Mouse (Mus musculus): ENCODE measurements at regions not wholly inside any gene's neighbourhood (a gene's known extent, or its start where the extent isn't known, plus 50 kb on each side); places are given as distances from the start of the nearest gene placed in this dataset.

DNA sequence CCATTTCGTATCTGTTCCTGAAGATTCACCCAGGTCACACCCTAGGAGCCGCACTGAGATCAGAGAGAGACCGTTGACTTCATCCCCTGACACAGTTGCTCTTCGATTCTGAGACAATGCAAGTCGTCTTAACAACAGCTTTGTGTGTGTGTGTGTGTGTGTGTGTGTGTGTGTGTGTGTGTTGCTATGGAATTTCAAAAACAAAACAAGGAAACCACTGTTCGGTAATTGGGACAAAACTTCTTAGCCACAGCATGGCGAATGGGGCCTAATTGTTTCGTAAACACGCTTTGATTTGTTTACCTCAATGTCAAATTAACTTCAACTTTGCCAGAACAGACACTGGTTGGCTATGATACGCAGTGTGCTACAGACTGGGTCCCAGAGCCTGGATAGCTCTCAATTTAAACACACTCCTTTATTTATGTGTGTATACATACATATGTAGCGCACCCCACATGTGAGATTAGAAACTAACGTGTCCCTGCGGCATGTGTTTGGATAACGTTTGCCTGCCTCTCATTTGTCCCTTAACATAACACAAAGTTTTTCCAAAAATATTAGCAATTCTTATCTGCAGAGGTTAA lies 176.1 kb upstream of the Spred2 start:
- DNase-seq (ENCODE audit: low spot score): no peak

DNA sequence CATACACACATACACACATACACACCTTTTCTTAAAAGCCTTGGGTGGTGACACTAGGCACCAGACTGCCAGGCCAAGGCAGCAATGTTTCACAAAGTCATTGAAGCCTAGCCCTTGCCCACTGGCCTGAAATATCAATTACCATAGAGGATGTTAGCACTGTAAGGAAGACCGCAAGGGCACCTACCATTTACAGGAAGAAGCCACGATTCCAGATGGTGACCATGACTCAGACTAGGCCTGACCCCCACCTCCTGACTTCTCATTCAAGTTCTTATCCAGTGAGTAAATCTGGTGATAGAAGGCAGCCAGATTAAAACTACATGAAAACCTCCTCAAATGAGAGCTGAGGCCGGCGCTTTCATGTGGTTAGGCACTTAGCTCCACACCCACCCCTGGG lies 165.3 kb upstream of the Spred2 start:
- no peak for DNase-seq (ENCODE audit: low spot score)

DNA sequence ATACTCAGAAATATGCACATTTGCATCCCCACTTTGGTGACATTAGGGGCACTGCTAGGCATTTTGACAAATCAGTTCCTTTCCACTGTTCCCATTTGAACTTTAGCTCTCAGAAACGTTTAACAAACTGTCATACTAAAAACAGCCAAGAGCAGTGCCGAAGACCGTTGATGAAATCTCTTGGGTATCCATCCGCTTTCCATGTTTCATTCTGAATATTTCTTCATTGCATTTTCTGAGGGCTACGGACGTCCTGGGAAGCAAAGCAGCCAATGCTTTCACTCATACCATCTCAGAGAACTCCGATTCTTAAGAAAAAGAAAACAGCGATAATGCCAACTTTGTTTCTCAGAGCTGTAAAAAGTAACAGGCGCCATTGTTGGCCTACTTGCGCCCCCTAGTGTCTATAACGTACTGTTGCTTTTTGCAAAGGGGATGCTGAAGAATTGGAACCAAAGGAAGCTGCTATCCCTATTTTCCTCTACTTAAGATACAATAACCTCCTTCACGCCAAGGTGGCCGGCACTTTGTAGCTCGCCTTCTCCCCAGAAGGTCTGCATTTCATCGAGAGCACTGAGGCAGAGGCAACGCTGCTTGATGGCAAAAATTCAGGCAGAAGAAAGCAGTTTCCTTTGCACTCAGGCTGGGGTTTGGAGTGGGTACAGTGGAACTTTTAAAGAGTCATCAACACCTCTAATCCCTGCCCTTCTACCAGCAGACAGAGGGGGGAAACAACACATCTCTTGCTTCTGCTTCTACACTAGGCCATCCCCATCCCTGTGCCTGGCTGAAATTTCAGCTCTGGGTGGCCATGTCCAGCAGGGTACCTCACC lies 163.1 kb upstream of the Spred2 start:
- DNase-seq (ENCODE audit: low spot score): peak; percentile 52

DNA sequence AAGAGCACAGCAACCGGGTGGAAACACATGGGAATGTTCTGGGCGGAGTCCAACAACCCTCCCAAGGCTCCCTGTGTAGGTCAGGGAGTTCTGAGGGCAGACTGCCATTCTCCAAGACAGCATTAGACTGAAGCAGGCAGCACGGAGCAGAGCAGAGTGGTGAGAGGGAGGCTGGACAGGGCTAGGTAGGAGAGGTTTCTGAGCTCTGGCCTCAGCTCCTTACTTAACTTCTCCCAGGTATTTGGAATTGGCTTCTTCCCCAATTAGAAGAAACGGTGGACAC lies 162.5 kb upstream of the Spred2 start:
- peak; percentile 36 for DNase-seq (ENCODE audit: low spot score)

DNA sequence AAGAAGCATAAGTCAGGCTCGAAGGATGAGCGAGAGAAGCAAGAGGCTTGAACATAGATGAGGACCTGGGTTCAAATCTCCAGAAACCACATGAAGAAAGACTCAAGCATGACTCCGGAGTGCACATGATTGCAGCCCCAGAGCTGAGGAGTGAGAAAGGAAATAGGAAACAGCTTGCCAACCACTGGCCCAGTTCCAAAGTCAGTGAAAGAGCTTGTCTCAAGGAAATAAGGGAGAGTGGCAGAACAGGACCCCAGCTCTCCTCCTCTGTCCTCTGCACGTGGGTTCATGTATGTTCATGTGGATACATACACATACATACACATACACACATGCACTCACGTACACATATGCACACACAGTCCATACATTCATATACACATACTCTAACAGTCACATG lies 156.9 kb upstream of the Spred2 start:
- DNase-seq (ENCODE audit: low spot score): no peak

DNA sequence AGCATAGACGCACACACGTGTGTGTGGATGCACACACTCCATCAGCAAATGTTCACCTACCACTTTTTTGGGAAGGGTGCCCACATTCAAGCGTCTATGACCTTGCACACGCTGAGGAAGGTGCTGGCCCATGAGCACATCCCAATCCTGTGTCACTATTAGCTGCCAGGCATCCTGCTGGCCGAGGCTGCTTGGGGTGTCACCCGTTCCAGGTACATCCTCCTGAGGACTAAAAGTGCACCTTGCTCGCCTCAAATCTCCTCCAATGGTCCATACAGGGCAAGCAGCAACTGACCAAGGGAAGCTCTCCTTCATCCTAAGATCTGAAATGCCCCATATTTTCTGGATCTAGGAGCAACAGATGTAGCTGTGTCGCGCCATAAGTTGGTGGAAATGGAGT lies 156.3 kb upstream of the Spred2 start:
- DNase-seq (ENCODE audit: low spot score): no peak

DNA sequence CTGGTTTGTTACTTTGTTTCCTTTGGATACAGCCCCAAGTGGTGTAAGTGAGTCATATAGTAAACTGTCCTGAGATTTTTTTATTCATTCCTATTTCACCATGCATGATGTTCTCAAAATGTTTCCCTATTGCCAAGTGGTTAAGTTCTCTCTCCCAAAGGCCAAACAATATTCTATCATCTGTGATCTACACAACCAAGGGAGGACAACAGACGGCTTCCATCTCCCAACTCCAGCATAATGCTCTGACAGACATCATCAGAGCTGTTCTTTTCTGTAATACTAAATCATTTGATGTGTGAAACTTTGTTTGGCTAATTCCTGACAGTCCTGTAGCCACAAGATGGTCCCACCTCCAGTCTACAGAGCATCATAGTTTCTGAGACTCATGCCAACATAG lies 155.2 kb upstream of the Spred2 start:
- no peak for DNase-seq (ENCODE audit: low spot score)

DNA sequence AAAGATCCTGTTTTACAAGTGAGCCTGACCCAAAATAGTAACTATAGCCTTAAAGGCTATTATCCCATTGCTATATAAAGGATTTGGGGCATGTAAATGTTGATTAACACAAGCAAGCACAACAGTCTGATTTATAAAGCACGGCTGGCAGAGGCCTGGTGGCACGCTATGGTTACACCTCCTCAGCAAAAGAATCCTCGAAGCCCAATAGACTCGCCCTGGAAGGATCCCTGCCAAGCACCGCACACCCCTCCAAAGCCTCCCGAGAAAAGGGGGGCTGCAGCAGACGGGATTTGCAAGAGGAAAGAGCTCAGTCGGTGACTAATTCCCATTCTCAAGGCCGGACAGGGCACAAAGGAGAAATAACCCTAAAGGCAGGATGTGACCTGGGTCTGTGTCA lies 150.2 kb upstream of the Spred2 start:
- DNase-seq (ENCODE audit: low spot score): no peak

DNA sequence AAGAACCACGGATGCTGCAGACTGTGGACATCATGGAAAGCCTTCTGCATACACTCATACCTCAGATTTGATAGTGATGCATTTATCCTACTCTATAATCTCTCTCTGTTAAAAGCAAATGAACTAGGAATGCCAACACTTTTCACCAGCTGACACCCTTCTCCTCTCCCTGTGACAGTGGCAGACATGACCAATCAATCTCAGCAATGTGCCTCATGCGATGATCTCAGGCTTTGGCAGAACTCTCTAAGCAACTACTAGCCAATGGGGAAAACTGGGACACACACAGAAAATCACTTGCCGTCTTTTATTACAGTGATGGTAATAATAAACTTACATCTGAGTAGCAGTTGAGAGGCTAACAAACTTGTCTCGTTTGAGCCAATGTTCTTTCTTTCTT lies 148.4 kb upstream of the Spred2 start:
- DNase-seq (ENCODE audit: low spot score): no peak

DNA sequence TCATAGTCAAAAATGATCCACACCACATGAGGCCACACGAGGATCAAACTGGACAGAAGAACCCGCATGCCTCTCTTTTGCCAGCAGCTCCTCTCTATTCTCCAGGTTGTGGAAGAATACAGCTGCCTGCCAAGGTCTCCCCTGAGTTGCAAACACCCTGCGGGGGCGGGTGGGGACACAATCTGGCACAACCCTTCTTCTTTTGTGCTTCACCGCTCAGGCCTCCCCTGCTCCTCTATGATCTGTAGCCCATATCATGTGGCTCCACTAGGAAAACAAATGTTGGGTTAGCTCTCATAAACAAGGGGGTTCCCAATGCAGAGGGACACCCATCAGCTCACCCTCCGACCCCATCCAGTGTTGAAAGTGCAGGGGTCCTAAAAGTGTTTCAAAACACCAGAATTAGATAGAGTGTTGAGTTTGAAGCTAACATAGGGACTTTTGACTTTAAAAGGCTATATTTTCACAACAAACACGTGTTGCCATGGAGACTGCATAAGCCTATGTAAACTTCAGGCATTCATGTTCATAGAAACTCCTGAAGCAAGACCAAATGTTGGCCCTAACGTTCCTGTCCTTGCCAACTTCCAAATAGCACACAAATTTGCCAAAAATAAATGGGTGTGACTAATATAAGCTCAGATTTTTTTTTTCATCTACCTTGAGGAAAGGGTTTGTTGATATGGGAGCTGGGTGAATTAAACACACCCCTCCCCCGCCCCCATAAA lies 147.5 kb upstream of the Spred2 start:
- peak; percentile 36 for DNase-seq (ENCODE audit: low spot score)

DNA sequence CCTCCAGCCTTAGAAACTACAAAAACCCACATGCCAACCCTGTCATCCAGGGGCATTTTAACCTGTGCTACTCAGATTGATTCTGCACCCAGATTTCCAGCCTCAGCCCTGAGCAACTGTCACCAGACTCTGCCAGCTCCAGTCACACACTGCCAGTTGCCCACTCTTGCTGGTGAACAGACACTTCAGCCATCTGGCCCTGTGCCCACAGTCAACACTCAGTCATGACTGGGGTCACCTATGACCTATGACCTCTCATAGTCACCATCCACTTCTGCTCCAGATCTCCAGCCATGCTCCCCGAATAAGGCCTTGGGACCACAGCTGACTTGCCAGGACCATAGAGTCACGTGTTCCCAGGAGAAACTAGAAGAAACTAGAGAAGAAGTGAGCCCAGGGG lies 146.0 kb upstream of the Spred2 start:
- no peak for DNase-seq (ENCODE audit: low spot score)

DNA sequence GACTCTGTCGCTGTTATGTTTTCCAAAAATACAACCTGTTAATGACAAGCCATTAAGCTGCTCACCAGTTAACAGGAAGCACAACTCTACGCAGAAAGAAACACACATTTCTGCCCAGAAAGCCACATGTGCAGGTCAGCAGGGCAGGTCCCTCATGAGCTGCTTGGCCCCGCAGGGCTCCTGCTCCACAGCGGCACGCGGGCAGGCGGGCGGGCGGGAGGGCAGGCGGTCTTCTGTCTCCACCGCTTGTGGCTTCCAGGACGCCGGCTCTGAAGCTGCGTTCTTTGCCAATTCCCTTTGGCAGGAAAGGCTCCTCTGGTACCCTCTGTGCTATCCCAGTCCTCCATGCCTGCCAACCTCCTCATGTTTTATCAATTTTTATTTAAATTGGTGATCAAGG lies 139.1 kb upstream of the Spred2 start:
- DNase-seq (ENCODE audit: low spot score): no peak

DNA sequence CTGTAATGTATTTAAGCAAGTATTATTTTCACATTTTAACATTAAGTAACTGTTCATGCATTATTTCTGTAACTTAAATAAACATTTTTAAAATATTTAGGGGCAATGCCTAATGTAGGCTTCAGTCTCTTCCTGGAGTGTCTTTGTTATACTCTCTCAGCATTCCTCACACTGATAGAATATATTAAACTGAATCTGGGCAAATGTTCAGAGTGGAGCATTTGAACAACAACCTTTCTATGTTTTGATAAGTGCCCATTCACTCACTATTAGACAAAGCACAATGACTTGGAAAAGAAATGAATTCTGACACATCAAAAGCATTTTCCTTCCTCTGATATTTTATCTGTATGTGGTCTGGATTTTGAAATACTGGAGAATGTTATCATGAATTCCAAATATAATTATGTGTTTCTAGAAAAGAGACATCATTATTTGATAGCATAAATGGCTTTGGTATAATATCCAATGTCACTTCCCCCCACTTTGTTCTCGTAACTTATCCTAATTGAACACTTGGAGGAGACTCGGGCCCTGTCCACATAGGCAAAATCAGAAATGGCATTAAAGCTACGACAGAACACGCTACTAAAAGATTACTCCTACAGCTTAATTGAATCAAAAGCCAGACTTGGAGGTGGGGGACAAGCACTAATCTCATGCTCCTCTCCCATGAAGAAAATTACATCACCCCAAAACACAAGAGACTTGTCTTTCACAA lies 127.1 kb upstream of the Spred2 start:
- no peak for DNase-seq (ENCODE audit: low spot score)

DNA sequence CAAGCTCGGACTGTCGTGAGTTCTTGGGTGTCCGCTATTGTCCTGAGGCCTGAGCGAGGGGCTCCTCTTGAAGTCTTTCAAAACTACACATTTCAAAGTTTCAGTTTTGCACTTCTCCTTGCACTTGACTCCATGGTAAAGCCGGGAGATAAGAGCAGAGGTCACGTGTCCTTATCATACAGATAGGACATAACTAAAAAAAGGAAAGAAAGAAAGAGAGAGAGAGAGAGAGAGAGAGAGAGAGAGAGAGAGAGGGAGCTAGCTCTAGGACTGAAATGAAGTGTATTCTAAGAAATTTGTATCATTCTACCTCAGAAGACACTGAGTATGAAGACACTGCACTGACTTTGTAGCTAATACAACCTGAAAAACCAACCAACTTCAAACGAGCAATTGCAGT lies 114.8 kb upstream of the Spred2 start:
- DNase-seq (ENCODE audit: low spot score): no peak

DNA sequence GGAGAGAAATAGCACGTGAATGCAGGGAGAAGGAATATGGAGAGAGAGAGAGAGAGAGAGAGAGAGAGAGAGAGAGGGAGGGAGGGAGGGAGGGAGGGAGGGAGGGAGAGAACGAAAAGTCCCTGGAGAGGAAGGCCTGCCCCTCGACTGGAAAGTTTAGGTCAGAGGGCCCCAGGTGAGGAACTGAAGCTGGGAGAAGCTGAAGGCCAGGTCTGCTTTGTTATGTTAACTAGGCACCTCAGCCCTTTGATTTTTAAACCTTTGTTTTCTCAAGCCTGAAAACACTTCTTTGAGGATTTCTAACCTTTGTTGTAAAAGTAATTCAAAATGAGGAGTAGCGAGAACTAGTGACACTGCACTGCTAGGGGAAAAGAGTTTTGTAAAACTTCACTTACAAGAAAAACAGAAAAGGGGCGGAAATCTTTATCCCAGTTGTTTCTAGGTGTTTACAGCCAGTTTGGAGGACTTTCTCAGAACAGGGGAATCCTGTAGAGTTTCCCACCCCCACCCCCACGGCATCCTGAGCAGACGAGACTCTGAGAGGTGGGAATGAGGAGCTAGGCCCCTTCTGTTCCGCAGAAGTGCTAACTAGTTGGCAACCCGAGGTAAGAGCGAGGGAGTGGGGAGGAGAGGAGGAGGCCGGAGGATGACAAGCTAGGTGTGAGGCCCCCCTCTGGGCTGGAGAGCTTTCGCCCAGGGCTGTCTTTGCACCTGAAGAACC lies 112.7 kb upstream of the Spred2 start:
- no peak for DNase-seq (ENCODE audit: low spot score)

DNA sequence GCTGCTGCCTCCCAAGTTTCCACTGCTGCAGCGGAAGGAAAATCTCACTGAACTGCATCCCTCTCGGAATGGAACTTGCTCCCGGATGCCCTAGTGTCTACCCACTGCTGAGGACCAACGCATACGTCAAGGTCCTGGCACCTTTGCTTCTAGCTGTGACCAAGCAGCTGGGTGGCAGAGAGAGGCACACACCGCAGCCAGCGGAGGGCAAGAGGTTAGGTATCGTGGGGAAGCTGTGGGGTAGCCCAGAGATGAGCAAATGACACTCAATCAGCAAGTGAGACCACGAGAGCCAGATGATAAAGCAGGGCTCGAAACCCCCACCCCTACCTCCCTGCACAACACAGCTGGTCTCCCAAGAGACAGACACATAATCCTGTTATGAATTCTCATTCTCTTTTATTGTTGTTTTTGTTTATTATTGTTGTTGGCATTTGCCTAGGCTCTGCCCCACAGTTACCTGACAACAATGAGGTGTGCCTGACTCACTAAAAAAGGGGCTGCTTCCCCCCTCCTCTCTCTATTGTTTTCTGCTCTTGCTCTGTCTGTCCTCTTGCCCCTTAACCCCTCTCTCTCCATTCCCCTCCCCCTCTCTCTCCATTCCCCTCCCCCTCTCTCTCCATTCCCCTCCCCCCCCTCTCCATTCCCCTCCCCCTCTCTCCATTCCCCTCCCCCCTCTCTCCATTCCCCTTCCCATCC lies 112.0 kb upstream of the Spred2 start:
- DNase-seq (ENCODE audit: low spot score): no peak

DNA sequence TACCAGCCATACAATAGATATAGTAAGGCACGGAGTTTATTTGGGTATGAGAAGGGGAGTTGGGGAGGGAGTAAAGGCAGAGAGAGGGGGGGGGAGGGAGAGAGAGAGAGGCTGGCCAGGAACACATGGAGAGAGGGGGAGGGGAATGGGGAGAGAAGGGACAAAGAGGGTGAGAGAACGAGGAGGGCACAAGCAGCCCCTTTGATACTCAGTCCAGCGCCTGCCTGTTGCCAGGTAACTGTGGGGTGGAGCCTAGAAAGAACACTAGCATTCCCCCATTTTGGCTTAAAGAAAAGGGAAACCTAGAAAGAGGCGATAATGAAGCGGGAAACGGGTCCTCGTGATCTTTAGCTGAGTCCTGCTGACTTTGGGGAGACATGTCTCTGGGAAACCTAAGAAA lies 110.6 kb upstream of the Spred2 start:
- DNase-seq (ENCODE audit: low spot score): no peak

DNA sequence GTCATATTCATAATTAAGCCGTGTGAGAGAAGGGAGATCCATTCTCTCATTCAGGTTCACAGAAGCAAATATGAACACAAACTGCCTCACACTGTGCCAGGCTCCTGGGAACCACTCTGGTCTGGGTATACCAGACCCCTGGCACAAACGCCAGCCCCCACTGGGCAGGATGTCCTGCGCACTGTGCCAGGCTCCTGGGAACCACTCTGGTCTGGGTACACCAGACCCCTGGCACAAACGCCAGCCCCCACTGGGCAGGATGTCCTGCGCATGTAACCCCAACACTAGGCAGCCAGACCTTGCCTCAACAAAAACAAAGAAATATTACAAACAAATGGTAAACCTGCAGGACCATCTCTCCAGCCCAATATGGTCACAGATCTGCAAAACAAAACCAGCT lies 101.2 kb upstream of the Spred2 start:
- no peak for DNase-seq (ENCODE audit: low spot score)

DNA sequence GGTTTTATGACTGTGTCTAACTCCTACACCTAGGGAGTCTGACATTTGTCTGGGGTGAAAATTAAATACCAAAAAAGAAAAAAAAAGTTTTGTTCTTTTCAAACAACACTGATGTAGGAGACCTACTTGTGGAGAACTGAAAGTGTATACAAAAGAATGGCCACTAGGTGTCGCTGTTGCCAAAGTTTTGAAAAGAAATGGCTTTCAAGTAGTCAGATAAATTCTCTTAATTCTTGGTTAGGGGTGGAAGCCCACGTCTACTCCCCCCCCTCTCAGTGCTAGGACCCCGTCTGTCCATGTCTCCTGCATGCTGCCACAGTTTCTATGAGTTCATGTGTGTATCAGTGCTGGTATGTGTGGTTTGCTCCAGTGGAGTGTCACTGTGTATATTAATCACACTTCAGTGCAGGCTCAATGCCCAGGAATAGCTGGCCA lies 100.7 kb upstream of the Spred2 start:
- DNase-seq (ENCODE audit: low spot score): peak; percentile 71

DNA sequence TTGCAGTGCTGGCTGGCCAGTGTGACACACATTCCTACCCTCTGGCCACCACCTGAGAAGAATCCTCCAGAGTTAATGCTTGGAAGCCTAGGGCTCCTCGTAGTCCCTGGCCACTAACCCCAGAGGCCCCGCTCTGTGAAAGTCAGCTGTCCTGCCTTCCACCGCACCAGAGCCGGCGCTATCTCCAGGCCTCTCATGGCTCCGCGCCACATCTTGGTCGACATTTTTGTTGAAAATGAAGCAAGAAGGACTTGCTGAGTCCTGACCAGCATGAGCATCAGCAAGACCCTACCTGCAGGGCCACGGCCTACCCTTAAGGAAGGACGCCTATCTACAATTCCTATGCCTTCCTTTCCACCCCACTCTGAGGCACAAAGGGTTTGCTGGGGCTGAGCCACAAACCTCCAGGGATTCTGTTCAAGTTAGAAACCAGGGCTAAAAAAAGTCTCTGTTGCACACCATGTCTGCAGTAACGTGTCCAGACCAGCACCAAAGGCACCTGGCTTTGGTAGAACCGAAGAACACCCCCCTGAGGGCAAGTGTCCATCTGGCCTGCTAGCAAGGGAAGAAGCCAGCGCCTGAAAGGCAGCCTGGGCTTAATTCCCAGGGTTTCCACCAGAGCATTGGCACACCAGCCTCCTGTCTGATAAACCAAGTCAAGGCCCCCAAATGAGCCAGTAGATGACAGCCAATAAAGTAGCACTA lies 97.5 kb upstream of the Spred2 start:
- DNase-seq (ENCODE audit: low spot score): no peak

DNA sequence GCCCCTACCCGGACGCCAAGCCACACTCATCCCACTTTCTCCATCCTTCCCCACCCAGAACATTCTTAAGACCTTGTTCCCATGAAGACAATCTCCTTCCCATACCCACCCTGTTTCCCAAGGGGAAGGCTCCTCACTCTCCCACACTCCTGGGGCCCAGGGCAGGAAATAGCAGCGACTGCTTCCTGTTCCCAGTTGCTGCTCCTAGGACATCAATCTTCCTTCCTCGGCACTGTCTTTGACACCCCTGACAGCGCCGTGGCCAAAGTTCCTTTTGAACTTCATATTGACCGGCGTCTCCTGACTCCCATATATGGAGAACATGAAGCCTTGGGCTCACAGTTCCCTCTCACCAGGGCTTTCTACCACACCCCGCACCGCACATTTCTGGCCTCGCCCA lies 96.2 kb upstream of the Spred2 start:
- DNase-seq (ENCODE audit: low spot score): no peak
